8 mouse cellular contexts compared by ENCODE assay signal in the genomic region with DNA sequence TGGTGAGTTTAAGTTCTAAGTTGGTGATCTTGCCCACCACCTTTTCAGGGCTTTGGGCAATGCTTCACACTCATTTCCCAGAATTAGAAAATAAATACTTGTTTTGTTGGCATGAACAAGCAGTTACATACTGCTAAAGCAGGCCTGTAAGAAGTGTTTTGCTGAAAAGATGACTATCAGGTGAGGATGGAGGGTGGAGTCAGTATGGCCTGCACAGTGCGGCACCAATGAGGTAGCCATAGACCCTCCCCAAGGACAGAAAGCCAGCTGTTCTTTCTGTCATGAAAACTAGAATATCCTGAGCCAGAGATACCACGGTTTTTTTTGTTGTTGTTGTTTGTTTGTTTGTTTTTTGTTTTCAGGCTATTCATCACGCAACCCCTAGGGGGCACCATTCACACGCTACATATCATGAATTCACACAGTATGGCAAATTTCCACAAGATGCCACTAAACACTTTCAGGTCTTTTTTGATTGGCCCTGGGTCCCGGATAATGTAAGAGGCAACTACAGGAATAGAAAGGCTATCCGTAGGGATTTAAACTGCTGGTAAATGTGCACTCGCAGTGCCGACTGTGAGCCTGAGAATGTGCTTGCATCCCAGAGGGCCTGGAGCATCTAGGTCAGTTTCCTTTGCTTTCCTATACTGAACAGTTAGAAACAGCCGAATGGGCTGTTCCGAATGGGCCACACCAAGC. TPM values are rescaled to one million over a fixed set of nuclear protein-coding genes. Genes with fewer than 3 reads are reported as not detected.
DNase-seq lines count a peak whose midpoint lies in the region; ATAC-seq and TF ChIP-seq lines count a peak whose summit lies in the region.

No protein-coding gene starts in this region.

- no peak overlapping the region for H3K4me2 ChIP-seq in intestine, postnatal 0 days (replicated peaks; ENCODE audit: low read depth)
- H3K4me2 ChIP-seq in intestine, embryonic 16.5 days (ENCODE audit: low read depth, low read length), result no peak overlapping the region
- H3K4me2 ChIP-seq in liver, embryonic 15.5 days, result no peak overlapping the region

- peaks cover 12% of the 10 kb centered on the region for H3K36me3 ChIP-seq in intestine, postnatal 0 days (ENCODE audit: control insufficient read depth, insufficient read depth)
- peaks cover 2% of the 10 kb centered on the region; the same call in 1 of the 2 replicates for H3K36me3 ChIP-seq in intestine, embryonic 16.5 days (ENCODE audit: control insufficient read depth, insufficient read depth, low read length)
- peaks cover 51% of the 10 kb centered on the region for H3K36me3 ChIP-seq in liver, embryonic 15.5 days (replicated peaks)

- no peak for ATAC-seq in intestine, postnatal 0 days
- no peak for ATAC-seq in intestine, embryonic 16.5 days
- ATAC-seq in CD4-positive, CD25-positive, alpha-beta regulatory T cell, adult 4 months, result peak; percentile 51
- peak; percentile 64; the same call in 1 of the 2 replicates for ATAC-seq in liver, embryonic 15.5 days (ENCODE audit: insufficient read depth)

- no peak overlapping the region for H3K9ac ChIP-seq in intestine, postnatal 0 days (ENCODE audit: low read depth, low read length)
- no peak overlapping the region for H3K9ac ChIP-seq in intestine, embryonic 16.5 days (ENCODE audit: low read depth, low read length)
- no peak overlapping the region for H3K9ac ChIP-seq in liver, embryonic 15.5 days

- peak; percentile 75 for TF ChIP-seq CTCF in intestine, postnatal 0 days (IDR thresholded peaks at IDR 0.05; ENCODE audit: low read depth)

- no peak overlapping the region for H3K27ac ChIP-seq in intestine, postnatal 0 days (ENCODE audit: low read depth, low read length)
- H3K27ac ChIP-seq in intestine, embryonic 16.5 days (ENCODE audit: low read length), result no peak overlapping the region
- H3K27ac ChIP-seq in liver, embryonic 15.5 days (replicated peaks), result peak overlapping the region; percentile 48; the same call in 1 of the 2 replicates

- WGBS in intestine, postnatal 0 days, result 74% methylated on average over 10 of the region's 10 CpGs
- WGBS in intestine, embryonic 16.5 days, result 72% methylated on average over 10 of the region's 10 CpGs
- WGBS in liver, embryonic 15.5 days (ENCODE audit: insufficient replicate concordance), result 63% methylated on average over 10 of the region's 10 CpGs

- DNase-seq in cerebellum, adult 8-10 months, result peak; percentile 56
- no peak for DNase-seq in adipocyte (ENCODE audit: low spot score)
- DNase-seq in T-cell, adult 2 months (ENCODE audit: low spot score), result no peak
- no peak for DNase-seq in spleen, postnatal 10 days (ENCODE audit: low spot score in 2 of 2)

- H3K9me3 ChIP-seq in intestine, postnatal 0 days (ENCODE audit: control insufficient read depth), result no peaks in the 10 kb centered on the region
- H3K9me3 ChIP-seq in intestine, embryonic 16.5 days (ENCODE audit: control insufficient read depth, low read length), result no peaks in the 10 kb centered on the region
- H3K9me3 ChIP-seq in liver, embryonic 15.5 days (replicated peaks), result no peaks in the 10 kb centered on the region

- no peaks in the 10 kb centered on the region for H3K27me3 ChIP-seq in intestine, postnatal 0 days (replicated peaks; ENCODE audit: control insufficient read depth, insufficient read depth, low read length)
- H3K27me3 ChIP-seq in intestine, embryonic 16.5 days (replicated peaks; ENCODE audit: control insufficient read depth, insufficient read depth, low read length), result no peaks in the 10 kb centered on the region
- no peaks in the 10 kb centered on the region for H3K27me3 ChIP-seq in liver, embryonic 15.5 days

- no peaks in the 10 kb centered on the region for H3K4me1 ChIP-seq in intestine, postnatal 0 days (replicated peaks; ENCODE audit: control insufficient read depth, insufficient read depth, low read length)
- no peaks in the 10 kb centered on the region for H3K4me1 ChIP-seq in intestine, embryonic 16.5 days (ENCODE audit: control insufficient read depth, insufficient read depth, low read length)
- H3K4me1 ChIP-seq in liver, embryonic 15.5 days (replicated peaks), result peaks cover 18% of the 10 kb centered on the region

- no peak overlapping the region for H3K4me3 ChIP-seq in intestine, postnatal 0 days (ENCODE audit: low read depth, low read length)
- no peak overlapping the region for H3K4me3 ChIP-seq in intestine, embryonic 16.5 days (ENCODE audit: low read length)
- H3K4me3 ChIP-seq in liver, embryonic 15.5 days (replicated peaks), result no peak overlapping the region

RNA-seq across cellular contexts. Expression of a gene that starts 18.0 kb away (rescaled TPM):
- 500 and 531 TPM in 2 replicates for polyA plus RNA-seq in intestine, postnatal 0 days (2015; fragmentation: Nextera tagmentation; extraction: Ambion mirVana)
- 248 and 316 TPM in 2 replicates for polyA plus RNA-seq in intestine, embryonic 16.5 days (2015; fragmentation: Nextera tagmentation; extraction: Ambion mirVana)
- polyA plus RNA-seq in CD4-positive, CD25-positive, alpha-beta regulatory T cell, adult 4 months (2017; shearing (Covaris generic)), result 10 to 100 TPM; 29.0 to 29.7 TPM
- 154 and 163 TPM in 2 replicates for polyA plus RNA-seq in liver, embryonic 15.5 days (2015; fragmentation: Nextera tagmentation; extraction: Ambion mirVana)

RNA-seq across cellular contexts. Expression of a gene that starts 40.0 kb away (rescaled TPM):
- polyA plus RNA-seq in intestine, postnatal 0 days (2015; fragmentation: Nextera tagmentation; extraction: Ambion mirVana), result 3.0 and 3.1 TPM in 2 replicates
- polyA plus RNA-seq in intestine, embryonic 16.5 days (2015; fragmentation: Nextera tagmentation; extraction: Ambion mirVana), result 9.2 and 10.1 TPM in 2 replicates
- polyA plus RNA-seq in CD4-positive, CD25-positive, alpha-beta regulatory T cell, adult 4 months (2017; shearing (Covaris generic)), result 10 to 100 TPM; 13.0 to 19.2 TPM
- 10.9 and 11.4 TPM in 2 replicates for polyA plus RNA-seq in liver, embryonic 15.5 days (2015; fragmentation: Nextera tagmentation; extraction: Ambion mirVana)

Comparison
In these comparisons a context has a peak if more than half of its experiments do, and no peak if none do; other contexts are left out.
1. ATAC-seq: peak in CD4-positive, CD25-positive, alpha-beta regulatory T cell, adult 4 months (single experiment) and liver, embryonic 15.5 days (single experiment); none in intestine, postnatal 0 days (single experiment) and intestine, embryonic 16.5 days (single experiment).